Mouse (Mus musculus): ENCODE measurements around the gene Srsf10.

DNA sequence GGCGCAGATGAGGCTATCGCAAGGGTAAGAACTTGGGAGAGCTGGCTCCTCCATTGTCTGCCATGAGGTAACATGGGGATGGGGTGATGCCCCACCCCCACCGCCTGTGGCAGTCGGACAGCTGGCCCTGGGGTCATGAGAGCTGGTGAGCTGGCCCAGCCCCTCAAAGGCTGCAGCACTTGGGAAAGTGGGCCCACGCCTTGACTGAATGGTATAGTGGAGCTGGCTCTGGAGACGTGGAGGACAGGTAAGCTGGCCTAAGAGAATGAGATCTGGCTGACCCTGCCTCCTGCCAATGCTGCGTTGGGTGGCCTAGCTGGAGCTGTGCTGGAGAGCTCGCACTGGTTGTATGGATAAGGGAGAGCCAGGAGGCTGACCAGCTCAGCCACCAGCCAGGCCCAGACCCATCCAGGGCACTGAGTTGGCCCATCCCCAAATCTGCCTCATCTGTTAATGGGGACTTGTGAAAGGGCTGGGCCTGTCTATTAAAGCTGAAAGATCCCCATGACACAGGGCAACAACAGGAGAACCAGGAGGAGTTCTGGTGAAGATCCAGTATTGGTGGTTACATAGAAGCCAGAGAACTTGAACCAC is 21.3 kb upstream of the Srsf10 start:
- TF ChIP-seq POLR2A (IDR thresholded peaks at IDR 0.05; ENCODE audit: control insufficient read depth, low read depth, low read length) (no peak), CTCF (IDR thresholded peaks at IDR 0.05; ENCODE audit: control insufficient read depth, insufficient read depth, insufficient replicate concordance, low read depth, low read length) (no peak)

Data from testis, adult 2 months (tissue).